Mouse (Mus musculus) CH12.LX (cell line): Measurements from ENCODE around the gene Sept4. TPM values are rescaled to one million over a fixed set of nuclear protein-coding genes. Genes with fewer than 3 reads are reported as not detected.
A peak's percentile ranks its signal among the peaks of the same experiment; 100 is the strongest.

Experiments
- DNase-seq: peaks from one replicate; pipeline ENCODE4 v3.0.0-alpha.2; 2013; ENCODE audit errors: extremely low read depth
- H3K27ac ChIP-seq: 2 replicates; pipeline ENCODE4 v1.5.1; 2012; ENCODE audit warnings: low read depth, mild to moderate bottlenecking, control low read depth, moderate library complexity; ENCODE audit not compliant: insufficient read depth
- H3K27me3 ChIP-seq: replicated peaks from 2 replicates; pipeline ENCODE3; 2012; ENCODE audit warnings: inconsistent platforms
- H3K36me3 ChIP-seq, 2 experiments: replicated peaks in 1 of 2; 2 replicates each; pipeline versions ENCODE3 to v1.6.1; 2012; ENCODE audit warnings: inconsistent platforms in 1 of 2, low read length in 1 of 2, mild to moderate bottlenecking in 1 of 2, mixed read lengths in 1 of 2, moderate library complexity in 1 of 2; ENCODE audit not compliant: control insufficient read depth in 1 of 2, insufficient read depth in 1 of 2
- H3K4me1 ChIP-seq, 2 experiments: 2 replicates each; pipeline ENCODE4 v1.6.1; 2012; ENCODE audit warnings: inconsistent platforms in 1 of 2, moderate library complexity in 1 of 2; ENCODE audit not compliant: insufficient read depth in 2 of 2, control insufficient read depth in 1 of 2
- H3K4me2 ChIP-seq: 2 replicates; pipeline ENCODE4 v1.6.1; 2012; ENCODE audit warnings: low read depth, mild to moderate bottlenecking, control low read depth; ENCODE audit not compliant: poor library complexity, insufficient read depth, severe bottlenecking
- H3K4me3 ChIP-seq, 3 experiments: fragments of 150-350 bp in 1 of 3; sonication (generic) in 1 of 3; replicated peaks in 1 of 3; 2 replicates each; pipeline versions ENCODE3 to v1.5.1; 2011 to 2012; ENCODE audit warnings: low read depth in 2 of 3, low read length in 2 of 3, mild to moderate bottlenecking in 2 of 3, moderate library complexity in 2 of 3, control low read depth in 1 of 3, improper control_type of control experiment in 1 of 3, inconsistent platforms in 1 of 3, mixed read lengths in 1 of 3; ENCODE audit not compliant: poor library complexity in 1 of 3
- H3K79me2 ChIP-seq: replicated peaks from 2 replicates; pipeline ENCODE4 v1.6.1; 2012; ENCODE audit warnings: mild to moderate bottlenecking, moderate library complexity; ENCODE audit not compliant: control insufficient read depth, poor library complexity, insufficient read depth, severe bottlenecking; ENCODE audit errors: extremely low read depth
- H3K9ac ChIP-seq: 2 replicates; pipeline ENCODE4 v1.6.1; 2012; ENCODE audit warnings: low read depth, mild to moderate bottlenecking, control low read depth, moderate library complexity; ENCODE audit not compliant: insufficient read depth
- H3K9me3 ChIP-seq: replicated peaks from 2 replicates; pipeline ENCODE3; 2012; ENCODE audit warnings: low read length, inconsistent platforms, mixed read lengths
- BHLHE40 ChIP-seq: IDR thresholded peaks from 2 replicates; pipeline ENCODE4 v1.6.1; 2011; ENCODE audit warnings: mild to moderate bottlenecking, low read depth, low read length, improper control_type of control experiment
- CHD1 ChIP-seq: IDR thresholded peaks from 2 replicates; pipeline ENCODE4 v1.6.1; 2012; ENCODE audit warnings: low read depth, low read length, improper control_type of control experiment, inconsistent platforms
- CHD2 ChIP-seq: IDR thresholded peaks from 2 replicates; pipeline ENCODE4 v1.6.1; 2011; ENCODE audit warnings: low read length, improper control_type of control experiment
- CTCF ChIP-seq, 2 experiments: IDR thresholded peaks in 1 of 2; conservative IDR thresholded peaks in 1 of 2; 2 replicates each; pipeline ENCODE4 v1.5.1; 2011 to 2012; ENCODE audit warnings: low read depth in 2 of 2, low read length in 2 of 2, improper control_type of control experiment in 1 of 2, inconsistent platforms in 1 of 2, mild to moderate bottlenecking in 1 of 2, moderate library complexity in 1 of 2
- E2F4 ChIP-seq: IDR thresholded peaks from 2 replicates; pipeline ENCODE4 v1.6.1; 2011; ENCODE audit warnings: low read depth, low read length, improper control_type of control experiment; ENCODE audit not compliant: insufficient replicate concordance
- ELF1 ChIP-seq: IDR thresholded peaks from 2 replicates; pipeline ENCODE4 v1.6.1; 2014; ENCODE audit warnings: low read depth, mild to moderate bottlenecking, inconsistent platforms, low read length, improper control_type of control experiment
- IRF4 ChIP-seq: IDR thresholded peaks from 2 replicates; pipeline ENCODE4 v1.6.1; 2014; ENCODE audit warnings: low read depth, mild to moderate bottlenecking, inconsistent platforms, low read length, improper control_type of control experiment
- KAT2A ChIP-seq: IDR thresholded peaks from 2 replicates; pipeline ENCODE4 v1.6.1; 2012; ENCODE audit warnings: low read length, improper control_type of control experiment, inconsistent platforms; ENCODE audit not compliant: insufficient replicate concordance
- MAX ChIP-seq: IDR thresholded peaks from 2 replicates; pipeline ENCODE4 v1.6.1; 2011; ENCODE audit warnings: low read length, improper control_type of control experiment
- MXI1 ChIP-seq: IDR thresholded peaks from 2 replicates; pipeline ENCODE4 v1.6.1; 2011; ENCODE audit warnings: mild to moderate bottlenecking, low read depth, low read length, improper control_type of control experiment
- MYC ChIP-seq: IDR thresholded peaks from 2 replicates; pipeline ENCODE4 v1.6.1; 2011; ENCODE audit warnings: low read depth, mild to moderate bottlenecking, improper control_type of control experiment, low read length
- NELFE ChIP-seq: IDR thresholded peaks from 2 replicates; pipeline ENCODE4 v1.6.1; 2011; ENCODE audit warnings: low read depth, low read length, improper control_type of control experiment
- NRF1 ChIP-seq: IDR thresholded peaks from 2 replicates; pipeline ENCODE4 v1.6.1; 2014; ENCODE audit warnings: low read depth, mild to moderate bottlenecking, inconsistent platforms, low read length, improper control_type of control experiment, moderate library complexity
- PAX5 ChIP-seq: IDR thresholded peaks from 2 replicates; pipeline ENCODE4 v1.6.1; 2012; ENCODE audit warnings: low read length, inconsistent platforms, mixed read lengths
- POLR2A ChIP-seq: IDR thresholded peaks from 2 replicates; pipeline ENCODE4 v1.6.1; 2011; ENCODE audit warnings: low read depth, mild to moderate bottlenecking, improper control_type of control experiment, low read length
- POLR2AphosphoS2 ChIP-seq: IDR thresholded peaks from 2 replicates; pipeline ENCODE4 v1.6.1; 2011; ENCODE audit warnings: low read depth, low read length, improper control_type of control experiment
- RCOR1 ChIP-seq: conservative IDR thresholded peaks from 2 replicates; pipeline ENCODE4 v1.6.1; 2012; ENCODE audit warnings: low read depth, mild to moderate bottlenecking, inconsistent platforms, low read length, improper control_type of control experiment
- SIN3A ChIP-seq: IDR thresholded peaks from 2 replicates; pipeline ENCODE4 v1.6.1; 2012; ENCODE audit warnings: low read length, improper control_type of control experiment, inconsistent platforms
- SMC3 ChIP-seq: IDR thresholded peaks from 2 replicates; pipeline ENCODE4 v1.6.1; 2011; ENCODE audit warnings: low read depth, low read length, improper control_type of control experiment
- TBP ChIP-seq: conservative IDR thresholded peaks from 2 replicates; pipeline ENCODE4 v1.6.1; 2011; ENCODE audit warnings: low read depth, low read length, improper control_type of control experiment
- TCF12 ChIP-seq: IDR thresholded peaks from 2 replicates; pipeline ENCODE4 v1.6.1; 2014; ENCODE audit warnings: low read depth, mild to moderate bottlenecking, inconsistent platforms, low read length, improper control_type of control experiment
- UBTF ChIP-seq: IDR thresholded peaks from 2 replicates; pipeline ENCODE4 v1.6.1; 2012; ENCODE audit warnings: low read depth, mild to moderate bottlenecking, inconsistent platforms, low read length, improper control_type of control experiment, moderate library complexity
- USF2 ChIP-seq: conservative IDR thresholded peaks from 2 replicates; pipeline ENCODE4 v1.6.1; 2011; ENCODE audit warnings: low read depth, low read length, improper control_type of control experiment
- ZC3H11A ChIP-seq: IDR thresholded peaks from 2 replicates; pipeline ENCODE4 v1.6.1; 2012; ENCODE audit warnings: low read depth, mild to moderate bottlenecking, inconsistent platforms, low read length, improper control_type of control experiment
- ZKSCAN1 ChIP-seq: IDR thresholded peaks from 2 replicates; pipeline ENCODE4 v1.6.1; 2012; ENCODE audit warnings: low read depth, inconsistent platforms, low read length, improper control_type of control experiment, borderline replicate concordance
- ZNF384 ChIP-seq: IDR thresholded peaks from 2 replicates; pipeline ENCODE4 v1.6.1; 2012; ENCODE audit warnings: low read depth, low read length, improper control_type of control experiment, inconsistent platforms
- dilution Hi-C: fragments of 300-500 bp; cut with MboI; formaldehyde crosslinking; loops from 2 replicates; pipeline ENCODE4 v1.14.3; 2020; ENCODE audit warnings: low sequenced_read_pairs; ENCODE audit not compliant: extremely low pct_unique_long_range_greater_than_20kb, extremely low pct_ligation_motif_present
- in situ Hi-C: fragments of 300-500 bp; cut with MboI; formaldehyde crosslinking; loops from 3 replicates; pipeline ENCODE4 v1.14.3; 2019; ENCODE audit warnings: low sequenced_read_pairs, low pct_ligation_motif_present, low pct_unique_long_range_greater_than_20kb, mixed read lengths
- polyA plus RNA-seq: library from polyadenylated mRNA; unstranded; fragments of >175 nt; gene quantifications from 2 replicates; pipeline ENCODE4 v1.2.1, GENCODE M21; 2012; ENCODE audit warnings: low read depth; ENCODE audit not compliant: insufficient read length
- total RNA-seq, 2 experiments: library from RNA; depleted of rRNA; stranded (reverse); fragments of 300-350 nt in 1 of 2; fragments of >200 nt in 1 of 2; gene quantifications; 2 replicates each; pipeline ENCODE4 v1.2.3; 2012 to 2014

Sept4 gene
- total and polyA plus RNA-seq, 3 experiments: 0.32 to 1.7 (median 1.5) TPM

GRCm38 (mm10) chr11:87578963-87579601 lies 10.4 kb downstream of the Sept4 start:
- in situ Hi-C loops: no loop called here
- Histone ChIP-seq H3K79me2 (no peaks in the 10 kb centered on the region), H3K4me2 (peak overlapping the region; percentile 65), H3K9me3 (no peaks in the 10 kb centered on the region), H3K9ac (no peak overlapping the region), H3K27ac (no peak overlapping the region), H3K27me3 (peaks cover 54% of the 10 kb centered on the region), H3K36me3 (no peaks in the 10 kb centered on the region), H3K4me3 (peak overlapping the region in 1 of 3 experiments; percentile 41), H3K4me1 (peaks cover 23 to 39% of the 10 kb centered on the region in 2 experiments)
- no peak for TF ChIP-seq MXI1
- TF ChIP-seq BHLHE40: no peak
- no peak for TF ChIP-seq IRF4
- TF ChIP-seq RCOR1: no peak
- TF ChIP-seq PAX5: no peak
- no peak for TF ChIP-seq SMC3
- TF ChIP-seq MYC: no peak
- no peak for TF ChIP-seq UBTF
- no peak for TF ChIP-seq ZNF384
- TF ChIP-seq CHD2: no peak
- no peak for TF ChIP-seq MAX
- TF ChIP-seq CHD1: no peak
- no peak for TF ChIP-seq ZC3H11A
- no peak for TF ChIP-seq ZKSCAN1
- no peak for TF ChIP-seq NELFE
- TF ChIP-seq CTCF (conservative IDR thresholded peaks at IDR 0.05 in 1 of 2, IDR thresholded peaks at IDR 0.05 in 1 of 2; ENCODE audit: low read depth in 2 of 2, low read length in 2 of 2): no peak
- no peak for TF ChIP-seq POLR2AphosphoS2
- TF ChIP-seq ELF1: no peak
- no peak for DNase-seq
- dilution Hi-C loops: no loop called here

GRCm38 (mm10) chr11:87579713-87580112 lies 11.0 kb downstream of the Sept4 start:
- H3K4me2 ChIP-seq: no peak overlapping the region
- peaks cover 17 to 32% of the 10 kb centered on the region in 2 experiments for H3K4me1 ChIP-seq
- H3K4me3 ChIP-seq: no peak overlapping the region
- H3K36me3 ChIP-seq: no peaks in the 10 kb centered on the region
- H3K79me2 ChIP-seq: no peaks in the 10 kb centered on the region
- peaks cover 54% of the 10 kb centered on the region for H3K27me3 ChIP-seq
- H3K9me3 ChIP-seq: no peaks in the 10 kb centered on the region
- no peak overlapping the region for H3K27ac ChIP-seq
- dilution Hi-C loops (no loop called here), in situ Hi-C loops (no loop called here)
- no peak for DNase-seq
- TF ChIP-seq NELFE: no peak
- TF ChIP-seq TCF12: no peak
- no peak for TF ChIP-seq UBTF
- TF ChIP-seq CHD2: no peak
- TF ChIP-seq KAT2A: no peak
- no peak for TF ChIP-seq E2F4
- TF ChIP-seq IRF4: no peak
- no peak for TF ChIP-seq CTCF (conservative IDR thresholded peaks at IDR 0.05 in 1 of 2, IDR thresholded peaks at IDR 0.05 in 1 of 2; ENCODE audit: low read depth in 2 of 2, low read length in 2 of 2)
- no peak for TF ChIP-seq TBP
- TF ChIP-seq SIN3A: no peak
- TF ChIP-seq NRF1: no peak
- no peak for TF ChIP-seq CHD1
- TF ChIP-seq POLR2A: no peak
- TF ChIP-seq MYC: no peak
- TF ChIP-seq USF2: no peak
- no peak overlapping the region for H3K9ac ChIP-seq
